Mouse (Mus musculus): ENCODE measurements around the gene Agbl5. TPM values are rescaled to one million over a fixed set of nuclear protein-coding genes. Genes with fewer than 3 reads are reported as not detected.

The Agbl5 gene
- polyA plus RNA-seq, 1 experiment, result 17.0 TPM

GRCm38 (mm10) chr5:30917348-30917747 lies 28.9 kb downstream of the Agbl5 start:
- no peak overlapping the region for H3K4me3 ChIP-seq (ENCODE audit: insufficient read depth, low read length)
- H3K27ac ChIP-seq (ENCODE audit: insufficient read depth, low read length), result no peak overlapping the region
- H3K4me1 ChIP-seq (ENCODE audit: control insufficient read depth, insufficient read depth, low read length), result peaks cover 8% of the 10 kb centered on the region
- TF ChIP-seq CTCF (IDR thresholded peaks at IDR 0.05; ENCODE audit: borderline replicate concordance, insufficient read depth, low read length) (no peak), POLR2A (IDR thresholded peaks at IDR 0.05; ENCODE audit: low read depth, low read length) (no peak)

- Histone ChIP-seq H3K4me3 (ENCODE audit: insufficient read depth, low read length) (no peak overlapping the region), H3K27ac (ENCODE audit: insufficient read depth, low read length) (no peak overlapping the region), H3K4me1 (ENCODE audit: control insufficient read depth, insufficient read depth, low read length) (peaks cover 3% of the 10 kb centered on the region; the same call in 1 of the 2 replicates)
- TF ChIP-seq CTCF (IDR thresholded peaks at IDR 0.05; ENCODE audit: borderline replicate concordance, insufficient read depth, low read length) (no peak), POLR2A (IDR thresholded peaks at IDR 0.05; ENCODE audit: low read depth, low read length) (no peak)
Measured at GRCm38 (mm10) chr5:30917891-30918670, 29.6 kb downstream of the Agbl5 start.

- TF ChIP-seq POLR2A (IDR thresholded peaks at IDR 0.05; ENCODE audit: low read depth, low read length) (no peak), CTCF (IDR thresholded peaks at IDR 0.05; ENCODE audit: borderline replicate concordance, insufficient read depth, low read length) (no peak)
- Histone ChIP-seq H3K27ac (ENCODE audit: insufficient read depth, low read length) (no peak overlapping the region), H3K4me3 (ENCODE audit: insufficient read depth, low read length) (no peak overlapping the region), H3K4me1 (ENCODE audit: control insufficient read depth, insufficient read depth, low read length) (peaks cover 3% of the 10 kb centered on the region; the same call in 1 of the 2 replicates)
Measured at GRCm38 (mm10) chr5:30918691-30919090, 30.2 kb downstream of the Agbl5 start.

GRCm38 (mm10) chr5:30919831-30920614 lies 31.5 kb downstream of the Agbl5 start:
- Histone ChIP-seq H3K4me1 (ENCODE audit: control insufficient read depth, insufficient read depth, low read length) (peaks cover 3% of the 10 kb centered on the region; the same call in 1 of the 2 replicates), H3K4me3 (ENCODE audit: insufficient read depth, low read length) (no peak overlapping the region), H3K27ac (ENCODE audit: insufficient read depth, low read length) (no peak overlapping the region)
- TF ChIP-seq CTCF (IDR thresholded peaks at IDR 0.05; ENCODE audit: borderline replicate concordance, insufficient read depth, low read length) (no peak), POLR2A (IDR thresholded peaks at IDR 0.05; ENCODE audit: low read depth, low read length) (no peak)

GRCm38 (mm10) chr5:30920621-30921020 lies 32.1 kb downstream of the Agbl5 start:
- Histone ChIP-seq H3K27ac (ENCODE audit: insufficient read depth, low read length) (no peak overlapping the region), H3K4me3 (ENCODE audit: insufficient read depth, low read length) (no peak overlapping the region), H3K4me1 (ENCODE audit: control insufficient read depth, insufficient read depth, low read length) (peaks cover 3% of the 10 kb centered on the region; the same call in 1 of the 2 replicates)
- TF ChIP-seq POLR2A (IDR thresholded peaks at IDR 0.05; ENCODE audit: low read depth, low read length) (no peak), CTCF (IDR thresholded peaks at IDR 0.05; ENCODE audit: borderline replicate concordance, insufficient read depth, low read length) (no peak)

GRCm38 (mm10) chr5:30921256-30922033 lies 33.0 kb downstream of the Agbl5 start, which contains the start of gene Khk:
Gene Khk, plus strand, starts transcription at chr5:30921431.
- Histone ChIP-seq H3K4me1 (ENCODE audit: control insufficient read depth, insufficient read depth, low read length) (peaks cover 3% of the 10 kb centered on the region; the same call in 1 of the 2 replicates), H3K27ac (ENCODE audit: insufficient read depth, low read length) (no peak within 1 kb of the TSS), H3K4me3 (ENCODE audit: insufficient read depth, low read length) (peak within 1 kb of the TSS; percentile 49)
- peak; percentile 64 for TF ChIP-seq POLR2A (IDR thresholded peaks at IDR 0.05; ENCODE audit: low read depth, low read length)
- peak; percentile 83 for TF ChIP-seq CTCF (IDR thresholded peaks at IDR 0.05; ENCODE audit: borderline replicate concordance, insufficient read depth, low read length)

- H3K27ac ChIP-seq (ENCODE audit: insufficient read depth, low read length), result no peak overlapping the region
- H3K4me1 ChIP-seq (ENCODE audit: control insufficient read depth, insufficient read depth, low read length), result peaks cover 3% of the 10 kb centered on the region; the same call in 1 of the 2 replicates
- no peak for TF ChIP-seq POLR2A (IDR thresholded peaks at IDR 0.05; ENCODE audit: low read depth, low read length)
- TF ChIP-seq CTCF (IDR thresholded peaks at IDR 0.05; ENCODE audit: borderline replicate concordance, insufficient read depth, low read length), result no peak
- H3K4me3 ChIP-seq (ENCODE audit: insufficient read depth, low read length), result no peak overlapping the region
Measured at GRCm38 (mm10) chr5:30922581-30923041, 34.1 kb downstream of the Agbl5 start.

- Histone ChIP-seq H3K4me3 (ENCODE audit: insufficient read depth, low read length) (no peak overlapping the region), H3K4me1 (ENCODE audit: control insufficient read depth, insufficient read depth, low read length) (peaks cover 3% of the 10 kb centered on the region; the same call in 1 of the 2 replicates), H3K27ac (ENCODE audit: insufficient read depth, low read length) (no peak overlapping the region)
- TF ChIP-seq POLR2A (IDR thresholded peaks at IDR 0.05; ENCODE audit: low read depth, low read length), result no peak
Measured at GRCm38 (mm10) chr5:30923119-30923518, 34.6 kb downstream of the Agbl5 start.

- Histone ChIP-seq H3K4me1 (ENCODE audit: control insufficient read depth, insufficient read depth, low read length) (peaks cover 3% of the 10 kb centered on the region; the same call in 1 of the 2 replicates), H3K27ac (ENCODE audit: insufficient read depth, low read length) (no peak overlapping the region), H3K4me3 (ENCODE audit: insufficient read depth, low read length) (no peak overlapping the region)
- TF ChIP-seq POLR2A (IDR thresholded peaks at IDR 0.05; ENCODE audit: low read depth, low read length) (no peak), CTCF (IDR thresholded peaks at IDR 0.05; ENCODE audit: borderline replicate concordance, insufficient read depth, low read length) (no peak)
Measured at GRCm38 (mm10) chr5:30924614-30925013, 36.1 kb downstream of the Agbl5 start.

Data from embryonic fibroblast, embryonic 13.5 days (primary cell).